Mouse (Mus musculus): Measurements from ENCODE around the gene Plppr2. TPM values are rescaled to one million over a fixed set of nuclear protein-coding genes. Genes with fewer than 3 reads are reported as not detected.
A peak's percentile ranks its signal among the peaks of the same experiment; 100 is the strongest.

Gene Plppr2
- polyA plus RNA-seq, 1 experiment from 2014 or later: 2.2 TPM

GRCm38 (mm10) chr9:21916851-21917492 lies 19.9 kb upstream of the Plppr2 start:
- H3K4me2 ChIP-seq (replicated peaks; ENCODE audit: low read depth, low read length): peak overlapping the region; percentile 99
- DNase-seq (ENCODE audit: low spot score) (no peak), ATAC-seq (no peak)
- H3K27ac ChIP-seq (ENCODE audit: low read length): peak overlapping the region; percentile 85
- peaks cover 3% of the 10 kb centered on the region; the same call in 1 of the 2 replicates for H3K4me1 ChIP-seq (ENCODE audit: insufficient read depth, low read depth, low read length)
- no peaks in the 10 kb centered on the region for H3K27me3 ChIP-seq (replicated peaks; ENCODE audit: insufficient read depth, low read length)
- H3K9ac ChIP-seq (replicated peaks; ENCODE audit: low read depth): no peak overlapping the region
- WGBS: 51% methylated on average over 3 of the region's 3 CpGs
- TF ChIP-seq EP300 (IDR thresholded peaks at IDR 0.05) (no peak), CTCF (IDR thresholded peaks at IDR 0.05) (no peak)
- peak overlapping the region; percentile 79; the same call in 1 of the 2 replicates for H3K4me3 ChIP-seq (ENCODE audit: low read depth, low read length)
- H3K36me3 ChIP-seq (ENCODE audit: insufficient read depth, low read length): no peaks in the 10 kb centered on the region
- no peaks in the 10 kb centered on the region for H3K9me3 ChIP-seq (ENCODE audit: low read length)

- ATAC-seq: peak; percentile 30
- TF ChIP-seq EP300 (IDR thresholded peaks at IDR 0.05) (no peak), CTCF (IDR thresholded peaks at IDR 0.05) (no peak)
- peak overlapping the region; percentile 79 for H3K4me3 ChIP-seq (ENCODE audit: low read depth, low read length)
- under 1% methylated on average over 28 of the region's 35 CpGs for WGBS
- H3K9ac ChIP-seq (replicated peaks; ENCODE audit: low read depth): peak overlapping the region; percentile 44
- H3K4me1 ChIP-seq (ENCODE audit: insufficient read depth, low read depth, low read length): peaks cover 3% of the 10 kb centered on the region; the same call in 1 of the 2 replicates
- no peaks in the 10 kb centered on the region for H3K27me3 ChIP-seq (replicated peaks; ENCODE audit: insufficient read depth, low read length)
- no peaks in the 10 kb centered on the region for H3K36me3 ChIP-seq (ENCODE audit: insufficient read depth, low read length)
- peak overlapping the region; percentile 85 for H3K27ac ChIP-seq (ENCODE audit: low read length)
- H3K4me2 ChIP-seq (replicated peaks; ENCODE audit: low read depth, low read length): peak overlapping the region; percentile 99
- peak; percentile 80 for DNase-seq (ENCODE audit: low spot score)
- H3K9me3 ChIP-seq (ENCODE audit: low read length): no peaks in the 10 kb centered on the region
Observed at GRCm38 (mm10) chr9:21917493-21918034, 19.3 kb upstream of the Plppr2 start.

- under 1% methylated on average over 34 of the region's 36 CpGs for WGBS
- peak; percentile 98 for DNase-seq (ENCODE audit: low spot score)
- peak within 1 kb of the TSS; percentile 99 for H3K4me2 ChIP-seq (replicated peaks; ENCODE audit: low read depth, low read length)
- H3K4me1 ChIP-seq (ENCODE audit: insufficient read depth, low read depth, low read length): peaks cover 3% of the 10 kb centered on the region; the same call in 1 of the 2 replicates
- peak within 1 kb of the TSS; percentile 79 for H3K4me3 ChIP-seq (ENCODE audit: low read depth, low read length)
- peak; percentile 94 for ATAC-seq
- no peaks in the 10 kb centered on the region for H3K27me3 ChIP-seq (replicated peaks; ENCODE audit: insufficient read depth, low read length)
- H3K9ac ChIP-seq (replicated peaks; ENCODE audit: low read depth): peak within 1 kb of the TSS; percentile 44
- no peaks in the 10 kb centered on the region for H3K36me3 ChIP-seq (ENCODE audit: insufficient read depth, low read length)
- TF ChIP-seq EP300 (IDR thresholded peaks at IDR 0.05): no peak
- TF ChIP-seq CTCF (IDR thresholded peaks at IDR 0.05): no peak
- H3K27ac ChIP-seq (ENCODE audit: low read length): peak within 1 kb of the TSS; percentile 85
- H3K9me3 ChIP-seq (ENCODE audit: low read length): no peaks in the 10 kb centered on the region
Observed at GRCm38 (mm10) chr9:21918035-21918592, 18.7 kb upstream of the Plppr2 start, which contains the start of gene Rab3d. Gene Rab3d, minus strand, starts transcription at chr9:21918192.

- Histone ChIP-seq H3K27me3 (replicated peaks; ENCODE audit: insufficient read depth, low read length) (no peaks in the 10 kb centered on the region), H3K4me3 (ENCODE audit: low read depth, low read length) (no peak overlapping the region), H3K9ac (replicated peaks; ENCODE audit: low read depth) (no peak overlapping the region), H3K4me2 (replicated peaks; ENCODE audit: low read depth, low read length) (peak overlapping the region; percentile 99; the same call in 1 of the 2 replicates), H3K4me1 (ENCODE audit: insufficient read depth, low read depth, low read length) (peaks cover 9% of the 10 kb centered on the region; the same call in 1 of the 2 replicates), H3K36me3 (ENCODE audit: insufficient read depth, low read length) (no peaks in the 10 kb centered on the region), H3K9me3 (ENCODE audit: low read length) (no peaks in the 10 kb centered on the region), H3K27ac (ENCODE audit: low read length) (peak overlapping the region; percentile 85; the same call in 1 of the 2 replicates)
- TF ChIP-seq EP300 (IDR thresholded peaks at IDR 0.05): no peak
- TF ChIP-seq CTCF (IDR thresholded peaks at IDR 0.05): peak; percentile 17; the same call in 1 of the 2 replicates
- 11% methylated on average over 5 of the region's 5 CpGs for WGBS
- ATAC-seq: no peak
- peak; percentile 65 for DNase-seq (ENCODE audit: low spot score)
Observed at GRCm38 (mm10) chr9:21918692-21919384, 18.0 kb upstream of the Plppr2 start.

GRCm38 (mm10) chr9:21923036-21923435 lies 13.8 kb upstream of the Plppr2 start:
- Histone ChIP-seq H3K4me3 (ENCODE audit: low read depth, low read length) (no peak overlapping the region), H3K36me3 (ENCODE audit: insufficient read depth, low read length) (no peaks in the 10 kb centered on the region), H3K4me1 (ENCODE audit: insufficient read depth, low read depth, low read length) (peaks cover 22% of the 10 kb centered on the region), H3K9me3 (ENCODE audit: low read length) (no peaks in the 10 kb centered on the region), H3K4me2 (replicated peaks; ENCODE audit: low read depth, low read length) (no peak overlapping the region), H3K27me3 (replicated peaks; ENCODE audit: insufficient read depth, low read length) (no peaks in the 10 kb centered on the region), H3K27ac (ENCODE audit: low read length) (peak overlapping the region; percentile 86), H3K9ac (replicated peaks; ENCODE audit: low read depth) (no peak overlapping the region)
- no peak for TF ChIP-seq CTCF (IDR thresholded peaks at IDR 0.05)
- TF ChIP-seq EP300 (IDR thresholded peaks at IDR 0.05): no peak
- ATAC-seq: no peak
- 93% methylated on average over 4 of the region's 4 CpGs for WGBS
- no peak for DNase-seq (ENCODE audit: low spot score)
